Mouse (Mus musculus) testis, adult 10 weeks (tissue): Measurements from ENCODE around the gene Gm16368. TPM values are rescaled to one million over a fixed set of nuclear protein-coding genes. Genes with fewer than 3 reads are reported as not detected.

Experiments used
- polyA plus RNA-seq: library from polyadenylated mRNA; stranded (reverse); fragments of 350-450 nt; fragmentation: Illumina TruSeq; extraction: RNeasy Lipid Tissue Mini Kit (QIAGEN cat#74804); gene quantifications from one replicate; pipeline ENCODE4 v1.2.3, GENCODE M21; 2014; ENCODE audit warnings: low read depth, low replicate concordance

Gm16368 gene
- not detected for polyA plus RNA-seq

GRCm38 (mm10) chr12:88083397-88083796 lies at the start of gene Gm16368:
Gene Gm16368, plus strand, starts transcription at chr12:88083697.

Other genes starting within 250 kb of the Gm16368 start
- gene Gm2001, start 241.4 kb upstream of the Gm16368 start, polyA plus RNA-seq, result not detected
- not detected for gene Gm2016, start 209.6 kb upstream of the Gm16368 start, polyA plus RNA-seq
- not detected for gene Gm2022, start 188.3 kb upstream of the Gm16368 start, polyA plus RNA-seq
- not detected for gene Gm2035, start 163.8 kb upstream of the Gm16368 start, polyA plus RNA-seq
- gene Gm2042, start 129.6 kb upstream of the Gm16368 start, polyA plus RNA-seq, result not detected
- gene Gm2075, start 71.8 kb upstream of the Gm16368 start, polyA plus RNA-seq, result not detected
- not detected for gene Gm6803, start 64.9 kb upstream of the Gm16368 start, polyA plus RNA-seq
- gene Gm2056, start 56.7 kb upstream of the Gm16368 start, polyA plus RNA-seq, result 3.3 TPM
- gene Gm10436, start 98.4 kb downstream of the Gm16368 start, polyA plus RNA-seq, result not detected
- not detected for gene Gm8332, start 166.4 kb downstream of the Gm16368 start, polyA plus RNA-seq
- not detected for gene Gm5662, start 190.8 kb downstream of the Gm16368 start, polyA plus RNA-seq
- not detected for gene Gm5039, start 240.3 kb downstream of the Gm16368 start, polyA plus RNA-seq